Mouse (Mus musculus) thymus, adult 18-20 months (tissue): ENCODE data around the gene Gm10428.

Experiments
- DNase-seq, 2 experiments: peaks; one replicate each; pipeline ENCODE4 v3.0.0; 2022; ENCODE audit warnings: mixed read lengths in 2 of 2

Gm10428 gene

DNA sequence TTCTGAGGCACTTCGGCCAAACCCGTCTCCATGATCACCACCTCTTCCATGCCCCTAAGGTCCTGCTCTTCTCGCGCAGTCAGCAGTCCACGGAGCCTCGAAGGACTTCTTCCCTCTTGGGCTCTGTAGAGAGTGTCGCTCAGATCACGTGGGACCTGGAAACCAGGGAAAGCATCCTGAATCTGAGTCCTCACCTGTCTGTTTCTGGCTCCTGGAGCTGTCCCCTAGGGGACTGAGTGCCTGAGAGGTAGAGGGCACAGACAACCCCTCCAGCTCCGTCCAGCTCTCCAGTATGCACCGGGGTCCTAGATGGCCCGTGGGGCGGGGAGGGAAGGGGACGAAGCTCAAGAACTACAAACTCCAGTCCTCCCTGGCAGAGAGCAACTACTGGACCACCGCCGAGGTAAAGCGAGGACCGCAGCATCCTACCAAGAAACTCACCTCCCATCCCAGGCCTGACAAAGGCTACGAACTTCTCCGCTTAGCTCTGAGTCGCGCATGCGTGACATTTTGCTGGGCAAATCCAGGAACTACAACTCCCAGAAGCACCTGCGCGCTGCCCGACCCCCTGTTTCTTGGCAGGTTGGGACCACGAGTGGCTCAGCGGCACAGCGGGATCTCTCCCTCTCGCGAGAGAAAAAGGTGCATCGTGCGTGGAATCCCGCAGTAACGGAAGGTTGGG is 36.2 kb downstream of the Gm10428 start, which contains the start of gene Zfp286:
Gene Zfp286, minus strand, starts transcription at position 528 of the 682 bp plus-strand sequence.
- peak; percentile 87 to 91 for DNase-seq

DNA sequence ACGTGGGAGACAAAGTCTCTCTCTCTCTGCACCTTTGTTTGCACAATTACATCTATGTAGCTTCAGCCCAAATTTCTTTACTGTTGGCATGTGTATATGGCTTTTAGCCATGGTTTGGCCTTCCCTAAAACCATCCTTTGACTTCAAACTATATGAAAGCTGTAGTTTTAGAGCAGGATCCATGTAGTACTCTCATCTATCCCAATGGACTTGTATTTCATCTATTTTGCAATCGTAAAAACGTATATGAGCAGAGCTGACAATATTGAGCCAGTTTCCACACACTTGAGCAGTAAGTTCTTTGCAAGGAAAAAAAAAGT is 36.7 kb downstream of the Gm10428 start:
- DNase-seq, result no peak
